Mouse (Mus musculus) myocyte (in vitro differentiated cells): Measurements from ENCODE around the gene Gabbr2. TPM values are rescaled to one million over a fixed set of nuclear protein-coding genes. Genes with fewer than 3 reads are reported as not detected.
"Not testable (repeated sequence)": the region's sequence is repeated elsewhere in the genome, so short reads cannot be mapped to it uniquely, and the experiment has no call there.

Experiments used
- H3K27me3 ChIP-seq: one replicate; pipeline ENCODE4 v1.6.1; 2011; ENCODE audit not compliant: control insufficient read depth, insufficient read depth, insufficient read length
- H3K36me3 ChIP-seq: one replicate; pipeline ENCODE4 v1.6.1; 2011; ENCODE audit not compliant: control insufficient read depth, insufficient read depth
- H3K4me2 ChIP-seq: one replicate; pipeline ENCODE4 v1.6.1; 2011; ENCODE audit warnings: low read depth, control low read depth
- H3K4me3 ChIP-seq: one replicate; pipeline ENCODE4 v1.5.1; 2011; ENCODE audit warnings: mild to moderate bottlenecking, control low read depth, moderate library complexity
- H3K79me2 ChIP-seq: one replicate; pipeline ENCODE4 v1.6.1; 2011; ENCODE audit not compliant: control insufficient read depth, insufficient read depth
- H3ac ChIP-seq: one replicate; pipeline ENCODE4 v1.6.1; 2011; ENCODE audit not compliant: control insufficient read depth, insufficient read length
- CEBPB ChIP-seq: IDR thresholded peaks from 2 replicates; pipeline ENCODE4 v1.6.1; 2011; ENCODE audit warnings: mild to moderate bottlenecking, moderate library complexity; ENCODE audit not compliant: poor library complexity, insufficient read depth, severe bottlenecking
- E2F4 ChIP-seq: IDR thresholded peaks from one replicate; pipeline ENCODE4 v1.6.1; 2011; ENCODE audit warnings: mild to moderate bottlenecking, control low read depth, moderate library complexity; ENCODE audit not compliant: insufficient read depth
- MAX ChIP-seq: IDR thresholded peaks from one replicate; pipeline ENCODE4 v1.6.1; 2011; ENCODE audit warnings: low read depth, mild to moderate bottlenecking, control low read depth
- MYOD1 ChIP-seq, 3 experiments: IDR thresholded peaks; one replicate each; pipeline ENCODE4 v1.6.1; 2011; ENCODE audit warnings: control low read depth in 2 of 3, low read depth in 2 of 3, mild to moderate bottlenecking in 2 of 3, moderate library complexity in 1 of 3; ENCODE audit not compliant: insufficient read length in 2 of 3, control insufficient read depth in 1 of 3
- MYOG ChIP-seq, 3 experiments: IDR thresholded peaks; one replicate each; pipeline ENCODE4 v1.6.1; 2011; ENCODE audit warnings: control low read depth in 2 of 3, low read depth in 2 of 3, mild to moderate bottlenecking in 2 of 3; ENCODE audit not compliant: insufficient read length in 2 of 3, control insufficient read depth in 1 of 3, insufficient read depth in 1 of 3
- POLR2A ChIP-seq: IDR thresholded peaks from one replicate; pipeline ENCODE4 v1.6.1; 2011; ENCODE audit warnings: low read depth, mild to moderate bottlenecking, control low read depth, moderate library complexity; ENCODE audit not compliant: insufficient read length
- POLR2AphosphoS2 ChIP-seq: IDR thresholded peaks from one replicate; pipeline ENCODE4 v1.6.1; 2011; ENCODE audit warnings: low read depth, control low read depth; ENCODE audit not compliant: insufficient read length
- REST ChIP-seq: IDR thresholded peaks from one replicate; pipeline ENCODE4 v1.6.1; 2011; ENCODE audit warnings: mild to moderate bottlenecking, control low read depth, moderate library complexity; ENCODE audit not compliant: insufficient read depth, insufficient read length
- SRF ChIP-seq: IDR thresholded peaks from one replicate; pipeline ENCODE4 v1.6.1; 2011; ENCODE audit warnings: low read depth; ENCODE audit not compliant: control insufficient read depth, insufficient read length
- TCF12 ChIP-seq: IDR thresholded peaks from one replicate; pipeline ENCODE4 v1.6.1; 2011; ENCODE audit warnings: mild to moderate bottlenecking, control low read depth; ENCODE audit not compliant: poor library complexity, insufficient read depth, severe bottlenecking
- TCF3 ChIP-seq: IDR thresholded peaks from one replicate; pipeline ENCODE4 v1.6.1; 2011; ENCODE audit warnings: low read depth, control low read depth; ENCODE audit not compliant: insufficient read length
- USF1 ChIP-seq: IDR thresholded peaks from one replicate; pipeline ENCODE4 v1.6.1; 2011; ENCODE audit warnings: low read depth, mild to moderate bottlenecking, control low read depth, moderate library complexity
- polyA plus RNA-seq: library from polyadenylated mRNA; unstranded; fragments of >200 nt; fragmentation: generic; extraction: Trizol; gene quantifications from one replicate; pipeline ENCODE4 v1.2.1, GENCODE M21; 2012; ENCODE audit warnings: missing spikeins

The Gabbr2 gene
- polyA plus RNA-seq, 1 experiment: not detected

DNA sequence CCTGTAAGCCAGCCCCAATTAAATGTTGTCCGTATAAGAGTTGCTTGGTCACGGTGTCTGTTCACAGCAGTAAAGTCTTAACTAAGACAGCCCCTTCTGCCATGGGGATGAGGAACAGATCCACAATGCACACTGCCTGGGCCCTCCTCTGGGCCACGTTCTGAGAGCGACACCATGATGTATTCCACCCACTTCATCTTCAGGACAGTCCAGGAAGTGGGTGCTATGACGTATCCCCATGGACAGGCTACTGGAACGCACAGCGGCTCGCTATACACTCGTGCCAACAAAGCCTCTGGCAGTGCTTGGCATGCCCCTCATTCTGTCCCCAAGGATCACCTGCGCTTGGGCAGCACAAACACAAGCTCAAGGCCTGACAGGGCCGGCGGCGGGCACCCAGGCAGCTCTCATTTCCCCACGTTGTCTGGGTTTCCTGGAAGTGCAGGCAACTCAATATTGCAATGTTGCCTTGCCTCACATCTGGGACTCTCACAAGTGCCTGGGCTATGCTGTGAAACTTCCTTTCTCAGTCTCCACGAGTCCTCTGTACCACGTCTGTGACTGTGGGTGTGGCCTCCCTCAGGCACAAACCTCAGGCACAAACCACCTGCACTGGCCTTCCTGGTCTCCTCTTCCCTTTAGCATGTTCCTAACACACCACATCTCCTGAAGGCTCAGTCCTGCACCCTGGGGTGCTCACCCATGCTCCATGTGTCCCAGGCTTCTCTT, 355.8 kb downstream of the Gabbr2 start:
- TF ChIP-seq CEBPB (no peak), USF1 (no peak), REST (no peak), MYOD1 (IDR thresholded peaks at IDR 0.05; ENCODE audit: control insufficient read depth in 1 of 3, insufficient read length in 2 of 3, low read depth in 2 of 3) (no peak), POLR2AphosphoS2 (no peak), MAX (no peak), MYOG (IDR thresholded peaks at IDR 0.05; ENCODE audit: control insufficient read depth in 1 of 3, insufficient read depth in 1 of 3, insufficient read length in 2 of 3, low read depth in 2 of 3) (no peak), TCF12 (no peak), SRF (no peak), TCF3 (no peak), POLR2A (no peak)
- no peak overlapping the region for H3ac ChIP-seq
- H3K36me3 ChIP-seq: no peaks in the 10 kb centered on the region
- no peak overlapping the region for H3K4me2 ChIP-seq
- H3K4me3 ChIP-seq: no peak overlapping the region
- H3K79me2 ChIP-seq: no peaks in the 10 kb centered on the region
- no peaks in the 10 kb centered on the region for H3K27me3 ChIP-seq

DNA sequence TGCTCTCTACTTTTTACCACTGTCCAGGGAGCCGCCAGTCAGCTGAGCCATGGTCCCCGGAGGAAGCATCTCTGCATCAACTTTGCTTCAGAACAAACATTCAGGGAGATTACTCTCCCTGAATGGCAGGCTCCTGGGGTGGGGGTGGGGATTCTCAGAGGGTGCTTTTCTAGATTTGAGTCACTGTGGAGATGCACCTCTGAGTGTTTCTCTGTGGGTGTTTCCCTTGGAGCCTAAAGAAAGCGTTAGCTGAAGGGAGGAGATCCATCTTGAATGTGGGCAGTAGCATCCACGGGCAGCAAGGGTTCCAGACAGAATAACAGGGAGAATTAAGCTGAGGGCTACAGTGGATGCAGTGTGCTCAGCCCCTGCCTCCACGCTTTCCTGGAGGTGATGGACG, 356.8 kb downstream of the Gabbr2 start:
- no peak overlapping the region for H3K4me2 ChIP-seq
- no peaks in the 10 kb centered on the region for H3K36me3 ChIP-seq
- no peaks in the 10 kb centered on the region for H3K79me2 ChIP-seq
- no peaks in the 10 kb centered on the region for H3K27me3 ChIP-seq
- H3ac ChIP-seq: no peak overlapping the region
- no peak overlapping the region for H3K4me3 ChIP-seq
- TF ChIP-seq POLR2AphosphoS2: no peak
- no peak for TF ChIP-seq REST
- no peak for TF ChIP-seq E2F4
- TF ChIP-seq MAX: no peak
- TF ChIP-seq USF1: no peak
- no peak for TF ChIP-seq TCF12
- no peak for TF ChIP-seq SRF
- no peak for TF ChIP-seq MYOG (IDR thresholded peaks at IDR 0.05; ENCODE audit: control insufficient read depth in 1 of 3, insufficient read depth in 1 of 3, insufficient read length in 2 of 3, low read depth in 2 of 3)
- TF ChIP-seq TCF3: no peak
- no peak for TF ChIP-seq MYOD1 (IDR thresholded peaks at IDR 0.05; ENCODE audit: control insufficient read depth in 1 of 3, insufficient read length in 2 of 3, low read depth in 2 of 3)
- no peak for TF ChIP-seq CEBPB
- no peak for TF ChIP-seq POLR2A

DNA sequence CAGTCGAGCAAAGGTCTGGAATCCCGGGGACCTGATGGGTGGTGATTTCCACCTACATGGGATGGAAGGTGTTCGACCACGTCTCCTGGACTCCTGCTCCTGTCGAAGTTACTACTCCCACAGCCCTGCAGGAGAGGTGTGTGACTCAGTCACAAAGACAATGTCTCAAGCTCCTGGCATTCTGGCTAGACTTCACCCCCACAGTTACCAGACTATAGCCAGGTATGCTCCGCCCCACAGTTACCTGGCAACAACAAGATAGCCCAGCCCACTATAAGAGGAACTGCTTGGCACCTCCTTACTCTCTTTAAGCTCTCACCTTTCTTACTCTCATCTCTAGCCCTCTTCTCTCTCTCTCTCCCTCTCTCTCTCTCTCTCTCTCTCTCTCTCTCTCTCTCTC, 358.1 kb downstream of the Gabbr2 start:
- H3K4me3 ChIP-seq, H3K4me2 ChIP-seq, H3K36me3 ChIP-seq, H3K27me3 ChIP-seq, H3K79me2 ChIP-seq, H3ac ChIP-seq: not testable (repeated sequence)

DNA sequence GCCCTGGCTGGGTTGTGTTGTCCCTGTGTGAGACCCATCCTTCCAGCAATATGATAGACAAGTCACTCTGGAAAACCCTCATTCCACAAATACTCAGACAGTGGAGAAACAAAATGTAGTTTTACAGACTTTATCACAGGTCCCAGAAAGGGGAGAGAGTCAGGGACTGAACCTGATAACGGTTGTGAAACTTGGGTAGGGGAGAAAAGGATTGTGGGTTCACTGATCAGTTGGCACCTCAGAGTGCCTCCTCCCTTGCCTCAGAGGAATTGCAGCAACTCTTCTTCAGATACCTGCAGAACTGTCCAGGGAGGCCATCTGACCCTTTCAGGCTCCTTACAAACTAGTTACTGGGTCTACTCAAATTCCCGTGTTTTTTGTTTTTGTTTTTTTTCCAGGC, 359.2 kb downstream of the Gabbr2 start:
- TF ChIP-seq REST (no peak), USF1 (no peak), TCF3 (no peak), POLR2A (no peak), MAX (no peak), MYOD1 (IDR thresholded peaks at IDR 0.05; ENCODE audit: control insufficient read depth in 1 of 3, insufficient read length in 2 of 3, low read depth in 2 of 3) (no peak), MYOG (IDR thresholded peaks at IDR 0.05; ENCODE audit: control insufficient read depth in 1 of 3, insufficient read depth in 1 of 3, insufficient read length in 2 of 3, low read depth in 2 of 3) (no peak), E2F4 (no peak), TCF12 (no peak), POLR2AphosphoS2 (no peak), SRF (no peak), CEBPB (no peak)
- no peaks in the 10 kb centered on the region for H3K79me2 ChIP-seq

DNA sequence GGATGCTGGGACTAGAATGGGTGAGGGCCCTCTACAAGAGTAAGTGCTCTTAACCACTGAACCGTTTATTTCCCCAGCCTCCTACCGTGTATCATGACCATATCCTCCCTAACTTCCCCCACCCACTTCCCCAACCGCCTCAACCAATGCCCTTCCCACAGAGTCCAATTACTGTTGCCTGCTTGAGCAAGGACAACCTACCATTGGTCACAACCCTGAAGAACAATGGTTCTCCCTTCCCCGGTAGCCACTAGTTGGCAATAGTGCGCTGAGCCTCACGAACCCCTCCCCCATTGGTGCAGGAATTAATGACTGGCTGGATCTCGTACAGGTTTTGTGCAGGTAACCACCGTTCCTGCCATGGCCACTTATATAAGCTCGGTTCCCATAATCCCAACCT, 361.3 kb downstream of the Gabbr2 start:
- TF ChIP-seq E2F4 (no peak), SRF (no peak), USF1 (no peak), TCF3 (no peak), MAX (no peak), MYOD1 (IDR thresholded peaks at IDR 0.05; ENCODE audit: control insufficient read depth in 1 of 3, insufficient read length in 2 of 3, low read depth in 2 of 3) (no peak)
- Histone ChIP-seq H3K27me3 (no peaks in the 10 kb centered on the region), H3K36me3 (no peaks in the 10 kb centered on the region), H3K4me3 (no peak overlapping the region), H3K4me2 (no peak overlapping the region), H3ac (no peak overlapping the region), H3K79me2 (no peaks in the 10 kb centered on the region)

More for the DNA sequence above, 359.2 kb downstream of the Gabbr2 start:
- Histone ChIP-seq H3K36me3 (no peaks in the 10 kb centered on the region), H3K4me3 (no peak overlapping the region), H3K27me3 (no peaks in the 10 kb centered on the region), H3K4me2 (no peak overlapping the region), H3ac (no peak overlapping the region)
